Mouse (Mus musculus) CH12.LX (cell line): ENCODE results near the gene Heatr5a. TPM values are rescaled to one million over a fixed set of nuclear protein-coding genes. Genes with fewer than 3 reads are reported as not detected.
A peak's percentile ranks its signal among the peaks of the same experiment; 100 is the strongest.

Experiments
- DNase-seq: peaks from one replicate; pipeline ENCODE4 v3.0.0-alpha.2; 2013; ENCODE audit errors: extremely low read depth
- H3K27ac ChIP-seq: 2 replicates; pipeline ENCODE4 v1.5.1; 2012; ENCODE audit warnings: low read depth, mild to moderate bottlenecking, control low read depth, moderate library complexity; ENCODE audit not compliant: insufficient read depth
- H3K27me3 ChIP-seq: replicated peaks from 2 replicates; pipeline ENCODE3; 2012; ENCODE audit warnings: inconsistent platforms
- H3K36me3 ChIP-seq, 2 experiments: replicated peaks in 1 of 2; 2 replicates each; pipeline versions ENCODE3 to v1.6.1; 2012; ENCODE audit warnings: inconsistent platforms in 1 of 2, low read length in 1 of 2, mild to moderate bottlenecking in 1 of 2, mixed read lengths in 1 of 2, moderate library complexity in 1 of 2; ENCODE audit not compliant: control insufficient read depth in 1 of 2, insufficient read depth in 1 of 2
- H3K4me1 ChIP-seq, 2 experiments: 2 replicates each; pipeline ENCODE4 v1.6.1; 2012; ENCODE audit warnings: inconsistent platforms in 1 of 2, moderate library complexity in 1 of 2; ENCODE audit not compliant: insufficient read depth in 2 of 2, control insufficient read depth in 1 of 2
- H3K4me2 ChIP-seq: 2 replicates; pipeline ENCODE4 v1.6.1; 2012; ENCODE audit warnings: low read depth, mild to moderate bottlenecking, control low read depth; ENCODE audit not compliant: poor library complexity, insufficient read depth, severe bottlenecking
- H3K4me3 ChIP-seq, 3 experiments: fragments of 150-350 bp in 1 of 3; sonication (generic) in 1 of 3; replicated peaks in 1 of 3; 2 replicates each; pipeline versions ENCODE3 to v1.5.1; 2011 to 2012; ENCODE audit warnings: low read depth in 2 of 3, low read length in 2 of 3, mild to moderate bottlenecking in 2 of 3, moderate library complexity in 2 of 3, control low read depth in 1 of 3, improper control_type of control experiment in 1 of 3, inconsistent platforms in 1 of 3, mixed read lengths in 1 of 3; ENCODE audit not compliant: poor library complexity in 1 of 3
- H3K79me2 ChIP-seq: replicated peaks from 2 replicates; pipeline ENCODE4 v1.6.1; 2012; ENCODE audit warnings: mild to moderate bottlenecking, moderate library complexity; ENCODE audit not compliant: control insufficient read depth, poor library complexity, insufficient read depth, severe bottlenecking; ENCODE audit errors: extremely low read depth
- H3K9ac ChIP-seq: 2 replicates; pipeline ENCODE4 v1.6.1; 2012; ENCODE audit warnings: low read depth, mild to moderate bottlenecking, control low read depth, moderate library complexity; ENCODE audit not compliant: insufficient read depth
- H3K9me3 ChIP-seq: replicated peaks from 2 replicates; pipeline ENCODE3; 2012; ENCODE audit warnings: low read length, inconsistent platforms, mixed read lengths
- BHLHE40 ChIP-seq: IDR thresholded peaks from 2 replicates; pipeline ENCODE4 v1.6.1; 2011; ENCODE audit warnings: mild to moderate bottlenecking, low read depth, low read length, improper control_type of control experiment
- E2F4 ChIP-seq: IDR thresholded peaks from 2 replicates; pipeline ENCODE4 v1.6.1; 2011; ENCODE audit warnings: low read depth, low read length, improper control_type of control experiment; ENCODE audit not compliant: insufficient replicate concordance
- ELF1 ChIP-seq: IDR thresholded peaks from 2 replicates; pipeline ENCODE4 v1.6.1; 2014; ENCODE audit warnings: low read depth, mild to moderate bottlenecking, inconsistent platforms, low read length, improper control_type of control experiment
- EP300 ChIP-seq: IDR thresholded peaks from 2 replicates; pipeline ENCODE4 v1.6.1; 2011; ENCODE audit warnings: low read length, improper control_type of control experiment
- ETS1 ChIP-seq: conservative IDR thresholded peaks from 2 replicates; pipeline ENCODE4 v1.6.1; 2012; ENCODE audit warnings: low read depth, mild to moderate bottlenecking, inconsistent platforms, low read length, improper control_type of control experiment, moderate library complexity
- GABPA ChIP-seq: IDR thresholded peaks from 2 replicates; pipeline ENCODE4 v1.6.1; 2012; ENCODE audit warnings: low read depth, low read length, improper control_type of control experiment, inconsistent platforms; ENCODE audit not compliant: insufficient replicate concordance
- JUND ChIP-seq: conservative IDR thresholded peaks from 2 replicates; pipeline ENCODE4 v1.6.1; 2011; ENCODE audit warnings: low read depth, low read length, improper control_type of control experiment
- MAFK ChIP-seq: IDR thresholded peaks from 2 replicates; pipeline ENCODE4 v1.6.1; 2011; ENCODE audit warnings: low read length, improper control_type of control experiment; ENCODE audit not compliant: insufficient replicate concordance
- MAX ChIP-seq: IDR thresholded peaks from 2 replicates; pipeline ENCODE4 v1.6.1; 2011; ENCODE audit warnings: low read length, improper control_type of control experiment
- MAZ ChIP-seq: IDR thresholded peaks from 2 replicates; pipeline ENCODE4 v1.6.1; 2012; ENCODE audit warnings: low read depth, mild to moderate bottlenecking, inconsistent platforms, low read length, improper control_type of control experiment, moderate library complexity
- MEF2A ChIP-seq: IDR thresholded peaks from 2 replicates; pipeline ENCODE4 v1.6.1; 2014; ENCODE audit warnings: low read depth, mild to moderate bottlenecking, inconsistent platforms, low read length, improper control_type of control experiment, borderline replicate concordance
- MYC ChIP-seq: IDR thresholded peaks from 2 replicates; pipeline ENCODE4 v1.6.1; 2011; ENCODE audit warnings: low read depth, mild to moderate bottlenecking, improper control_type of control experiment, low read length
- NRF1 ChIP-seq: IDR thresholded peaks from 2 replicates; pipeline ENCODE4 v1.6.1; 2014; ENCODE audit warnings: low read depth, mild to moderate bottlenecking, inconsistent platforms, low read length, improper control_type of control experiment, moderate library complexity
- RAD21 ChIP-seq: IDR thresholded peaks from 2 replicates; pipeline ENCODE4 v1.6.1; 2011; ENCODE audit warnings: low read depth, mild to moderate bottlenecking, low read length, improper control_type of control experiment, moderate library complexity
- RCOR1 ChIP-seq: conservative IDR thresholded peaks from 2 replicates; pipeline ENCODE4 v1.6.1; 2012; ENCODE audit warnings: low read depth, mild to moderate bottlenecking, inconsistent platforms, low read length, improper control_type of control experiment
- TBP ChIP-seq: conservative IDR thresholded peaks from 2 replicates; pipeline ENCODE4 v1.6.1; 2011; ENCODE audit warnings: low read depth, low read length, improper control_type of control experiment
- USF2 ChIP-seq: conservative IDR thresholded peaks from 2 replicates; pipeline ENCODE4 v1.6.1; 2011; ENCODE audit warnings: low read depth, low read length, improper control_type of control experiment
- ZKSCAN1 ChIP-seq: IDR thresholded peaks from 2 replicates; pipeline ENCODE4 v1.6.1; 2012; ENCODE audit warnings: low read depth, inconsistent platforms, low read length, improper control_type of control experiment, borderline replicate concordance
- ZMIZ1 ChIP-seq: IDR thresholded peaks from 2 replicates; pipeline ENCODE4 v1.6.1; 2012; ENCODE audit warnings: low read depth, mild to moderate bottlenecking, inconsistent platforms, low read length, improper control_type of control experiment
- ZNF384 ChIP-seq: IDR thresholded peaks from 2 replicates; pipeline ENCODE4 v1.6.1; 2012; ENCODE audit warnings: low read depth, low read length, improper control_type of control experiment, inconsistent platforms
- dilution Hi-C: fragments of 300-500 bp; cut with MboI; formaldehyde crosslinking; loops from 2 replicates; pipeline ENCODE4 v1.14.3; 2020; ENCODE audit warnings: low sequenced_read_pairs; ENCODE audit not compliant: extremely low pct_unique_long_range_greater_than_20kb, extremely low pct_ligation_motif_present
- in situ Hi-C: fragments of 300-500 bp; cut with MboI; formaldehyde crosslinking; loops from 3 replicates; pipeline ENCODE4 v1.14.3; 2019; ENCODE audit warnings: low sequenced_read_pairs, low pct_ligation_motif_present, low pct_unique_long_range_greater_than_20kb, mixed read lengths
- polyA plus RNA-seq: library from polyadenylated mRNA; unstranded; fragments of >175 nt; gene quantifications from 2 replicates; pipeline ENCODE4 v1.2.1, GENCODE M21; 2012; ENCODE audit warnings: low read depth; ENCODE audit not compliant: insufficient read length
- total RNA-seq, 2 experiments: library from RNA; depleted of rRNA; stranded (reverse); fragments of 300-350 nt in 1 of 2; fragments of >200 nt in 1 of 2; gene quantifications; 2 replicates each; pipeline ENCODE4 v1.2.3; 2012 to 2014

The Heatr5a gene
- total and polyA plus RNA-seq, 3 experiments, result 5.4 to 7.3 (median 6.4) TPM

GRCm38 (mm10) chr12:51865061-51865789, 105.9 kb downstream of the Heatr5a start:
- TF ChIP-seq MAZ (no peak), TBP (0 out of 2 replicates have a peak, but pooled peaks have one; percentile 62), EP300 (no peak), BHLHE40 (peak; percentile 80), MAX (no peak), ELF1 (0 out of 2 replicates have a peak, but pooled peaks have one; percentile 8), NRF1 (no peak), JUND (0 out of 2 replicates have a peak, but pooled peaks have one; percentile 10), MAFK (no peak), ETS1 (peak; percentile 28; the same call in 1 of the 2 replicates), MEF2A (peak; percentile 35; the same call in 1 of the 2 replicates), USF2 (no peak), GABPA (no peak), RCOR1 (no peak), MYC (no peak), ZMIZ1 (no peak)
- H3K36me3 ChIP-seq, result no peaks in the 10 kb centered on the region
- dilution Hi-C loops, result no loop called here

GRCm38 (mm10) chr12:51863116-51864002, 107.8 kb downstream of the Heatr5a start:
- peaks cover 16 to 32% of the 10 kb centered on the region in 2 experiments for H3K4me1 ChIP-seq
- no peaks in the 10 kb centered on the region for H3K36me3 ChIP-seq
- in situ Hi-C loops (no loop called here), dilution Hi-C loops (no loop called here)
- no peak overlapping the region for H3K27ac ChIP-seq
- H3K4me3 ChIP-seq, result no peak overlapping the region
- no peak for TF ChIP-seq E2F4
- no peak for TF ChIP-seq ZKSCAN1
- TF ChIP-seq RAD21, result no peak
- TF ChIP-seq ZNF384, result no peak
- no peak for DNase-seq
- no peaks in the 10 kb centered on the region for H3K79me2 ChIP-seq
- no peak overlapping the region for H3K4me2 ChIP-seq
- no peaks in the 10 kb centered on the region for H3K9me3 ChIP-seq
- no peaks in the 10 kb centered on the region for H3K27me3 ChIP-seq
- H3K9ac ChIP-seq, result no peak overlapping the region

More at GRCm38 (mm10) chr12:51865061-51865789, 105.9 kb downstream of the Heatr5a start:
- Histone ChIP-seq H3K27ac (peak overlapping the region; percentile 46), H3K9ac (no peak overlapping the region), H3K9me3 (no peaks in the 10 kb centered on the region), H3K4me2 (peak overlapping the region; percentile 76), H3K4me3 (no peak overlapping the region), H3K79me2 (no peaks in the 10 kb centered on the region), H3K27me3 (no peaks in the 10 kb centered on the region), H3K4me1 (peaks cover 16 to 39% of the 10 kb centered on the region in 2 experiments)
- peak; percentile 55 for DNase-seq
- in situ Hi-C loops, result no loop called here
